Mouse (Mus musculus): ENCODE data around the gene Faf1.

GRCm38 (mm10) chr4:109735754-109736153 is 59.4 kb downstream of the Faf1 start:
- TF ChIP-seq CTCF (IDR thresholded peaks at IDR 0.05) (no peak), EP300 (IDR thresholded peaks at IDR 0.05) (no peak)

Data from lung, postnatal 0 days (tissue).